Mouse (Mus musculus): Measurements from ENCODE around the gene Mrps27. TPM values are rescaled to one million over a fixed set of nuclear protein-coding genes. Genes with fewer than 3 reads are reported as not detected.

Mrps27 gene
- polyA plus RNA-seq (2015; fragmentation: Nextera tagmentation; extraction: Ambion mirVana): 43.1 and 44.6 TPM in 2 replicates

DNA sequence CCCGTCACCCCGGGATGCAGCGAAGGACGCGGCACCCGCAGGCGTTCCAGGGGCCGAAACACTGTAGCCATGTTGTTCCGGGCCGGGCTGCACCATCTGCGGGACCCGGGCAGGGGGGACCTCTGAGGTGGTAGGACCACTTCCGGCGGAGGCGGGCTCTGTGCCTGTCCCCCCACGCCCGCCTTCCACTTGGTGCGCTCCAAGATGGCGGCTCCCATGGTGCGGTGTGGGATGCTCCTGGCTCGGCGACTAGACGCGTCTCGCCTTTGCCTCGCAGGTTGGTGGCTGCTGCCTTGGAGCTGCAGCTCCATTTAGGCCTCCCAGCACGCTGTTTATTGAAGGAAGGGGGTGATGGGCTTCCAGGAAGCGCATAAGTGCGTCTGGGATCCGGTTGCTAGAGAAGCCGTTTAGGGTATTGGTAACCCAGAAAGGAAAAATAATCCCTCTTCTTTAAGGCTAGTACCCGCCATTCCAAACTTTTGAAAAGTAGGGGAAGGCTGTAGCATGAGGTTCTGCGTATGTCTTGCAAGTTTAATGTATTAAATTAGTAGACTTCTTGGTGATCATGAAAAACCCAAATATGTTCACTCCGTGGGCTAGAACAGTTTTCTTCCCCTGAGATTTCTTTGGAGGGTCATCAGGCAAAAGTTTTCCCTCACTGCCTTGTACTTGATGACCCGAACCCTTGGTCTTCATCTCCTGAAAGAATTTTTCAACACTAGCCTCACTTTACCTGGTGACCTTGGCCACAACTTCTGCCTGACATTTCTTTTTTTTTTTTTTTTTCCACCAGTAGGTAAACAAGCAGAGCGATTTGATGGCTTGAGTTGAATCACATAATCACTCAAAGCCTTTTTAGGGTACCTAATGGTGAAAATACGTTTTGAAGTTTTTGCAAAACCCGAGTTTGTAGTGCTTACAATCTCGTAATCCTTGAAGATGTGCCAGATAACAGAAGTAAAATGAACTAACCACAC, at the start of gene Mrps27, which contains the start of gene Ptcd2:
Mrps27 (plus strand) TSS at position 188 of the 977 bp plus-strand sequence.
Ptcd2 (minus strand) TSS at position 107 of the 977 bp plus-strand sequence.
- H3K9me3 ChIP-seq: no peaks in the 10 kb centered on the region
- H3K4me3 ChIP-seq: peak within 1 kb of the TSS; percentile 66
- H3K27ac ChIP-seq (replicated peaks): peak within 1 kb of the TSS; percentile 88
- no peaks in the 10 kb centered on the region for H3K27me3 ChIP-seq
- peak within 1 kb of the TSS; percentile 78 for H3K9ac ChIP-seq
- H3K4me1 ChIP-seq (replicated peaks): peaks cover 20% of the 10 kb centered on the region
- peaks cover 34% of the 10 kb centered on the region for H3K36me3 ChIP-seq
- 4% methylated on average over 37 of the region's 39 CpGs for WGBS
- peak within 1 kb of the TSS; percentile 69 for H3K4me2 ChIP-seq
- peak; percentile 98 for ATAC-seq (ENCODE audit: low FRiP score, low read depth)

DNA sequence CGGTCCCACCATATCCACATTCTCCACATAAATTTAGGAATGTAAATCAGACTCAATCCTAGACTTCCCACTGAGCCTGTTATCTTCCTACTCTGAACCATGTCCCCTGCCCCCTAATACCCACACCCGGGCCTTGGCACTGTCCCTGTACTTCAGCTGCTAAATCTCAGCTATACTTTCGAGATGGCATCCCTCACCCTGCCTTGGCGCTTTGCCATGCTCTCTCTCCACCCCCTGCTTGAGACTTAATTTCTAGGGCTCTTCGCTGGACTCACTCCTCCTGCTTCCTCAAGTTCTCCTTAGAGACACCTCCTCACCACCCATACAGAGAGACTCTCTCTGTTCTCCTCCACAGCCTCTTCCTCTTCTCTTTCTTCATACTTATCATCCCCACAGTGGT, 44.7 kb upstream of the Mrps27 start:
- Histone ChIP-seq H3K4me2 (no peak overlapping the region), H3K36me3 (no peaks in the 10 kb centered on the region), H3K27ac (replicated peaks) (no peak overlapping the region), H3K9me3 (no peaks in the 10 kb centered on the region), H3K9ac (no peak overlapping the region), H3K4me1 (replicated peaks) (0 out of 2 replicates have a peak, but pooled peaks cover 3% of the 10 kb centered on the region), H3K27me3 (no peaks in the 10 kb centered on the region), H3K4me3 (no peak overlapping the region)
- no peak for ATAC-seq (ENCODE audit: low FRiP score, low read depth)
- WGBS: 86% methylated on average over 5 of the region's 5 CpGs

DNA sequence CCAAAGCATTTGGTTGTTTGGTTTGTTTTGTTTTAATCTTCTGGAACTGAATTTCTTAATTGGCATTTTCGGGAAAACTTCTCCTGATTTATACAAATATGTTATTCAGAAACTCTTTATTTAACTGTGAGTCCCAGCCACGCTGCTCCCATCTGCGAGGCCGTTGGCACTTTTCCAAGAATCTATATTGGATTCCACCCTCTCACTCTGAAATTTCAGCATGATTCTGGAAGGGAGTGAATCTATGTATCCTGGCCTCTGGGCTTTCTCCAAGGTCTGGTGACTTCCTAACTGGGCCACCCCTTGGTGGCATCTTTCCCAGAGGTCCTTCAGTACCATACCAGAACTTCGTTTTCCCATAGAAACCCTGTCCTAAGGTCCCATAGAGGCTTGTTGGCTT, 40.7 kb upstream of the Mrps27 start:
- H3K9ac ChIP-seq: no peak overlapping the region
- H3K27ac ChIP-seq (replicated peaks): no peak overlapping the region
- H3K9me3 ChIP-seq: no peaks in the 10 kb centered on the region
- no peak for ATAC-seq (ENCODE audit: low FRiP score, low read depth)
- no peak overlapping the region for H3K4me2 ChIP-seq
- no peak overlapping the region for H3K4me3 ChIP-seq
- H3K27me3 ChIP-seq: no peaks in the 10 kb centered on the region
- H3K36me3 ChIP-seq: no peaks in the 10 kb centered on the region
- 61% methylated on average over 5 of the region's 5 CpGs for WGBS
- 0 out of 2 replicates have a peak, but pooled peaks cover 3% of the 10 kb centered on the region for H3K4me1 ChIP-seq (replicated peaks)

DNA sequence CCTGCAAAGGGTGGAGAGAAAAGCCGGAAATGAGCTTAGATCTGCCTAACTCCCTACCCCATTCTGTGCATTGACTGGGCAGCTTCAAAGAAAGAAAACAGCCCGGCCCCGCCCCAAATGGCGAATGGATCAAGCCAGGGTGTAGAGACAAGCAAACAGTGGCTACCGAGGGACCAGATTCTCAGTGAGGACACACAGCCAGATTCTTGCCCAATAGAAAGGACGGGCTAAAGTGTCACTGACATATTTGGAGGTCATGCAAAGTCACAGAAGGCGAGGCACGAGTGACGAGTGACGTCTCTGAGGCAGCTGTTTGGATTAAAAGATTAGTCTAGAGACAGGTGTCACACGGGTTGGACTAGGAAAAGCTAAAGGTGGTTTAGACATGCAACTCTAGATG, 40.2 kb upstream of the Mrps27 start:
- H3K4me3 ChIP-seq: no peak overlapping the region
- 75% methylated on average over 11 of the region's 11 CpGs for WGBS
- H3K9ac ChIP-seq: no peak overlapping the region
- ATAC-seq (ENCODE audit: low FRiP score, low read depth): no peak
- no peaks in the 10 kb centered on the region for H3K27me3 ChIP-seq
- H3K36me3 ChIP-seq: no peaks in the 10 kb centered on the region
- H3K4me1 ChIP-seq (replicated peaks): 0 out of 2 replicates have a peak, but pooled peaks cover 3% of the 10 kb centered on the region
- no peak overlapping the region for H3K27ac ChIP-seq (replicated peaks)
- H3K4me2 ChIP-seq: no peak overlapping the region
- no peaks in the 10 kb centered on the region for H3K9me3 ChIP-seq

DNA sequence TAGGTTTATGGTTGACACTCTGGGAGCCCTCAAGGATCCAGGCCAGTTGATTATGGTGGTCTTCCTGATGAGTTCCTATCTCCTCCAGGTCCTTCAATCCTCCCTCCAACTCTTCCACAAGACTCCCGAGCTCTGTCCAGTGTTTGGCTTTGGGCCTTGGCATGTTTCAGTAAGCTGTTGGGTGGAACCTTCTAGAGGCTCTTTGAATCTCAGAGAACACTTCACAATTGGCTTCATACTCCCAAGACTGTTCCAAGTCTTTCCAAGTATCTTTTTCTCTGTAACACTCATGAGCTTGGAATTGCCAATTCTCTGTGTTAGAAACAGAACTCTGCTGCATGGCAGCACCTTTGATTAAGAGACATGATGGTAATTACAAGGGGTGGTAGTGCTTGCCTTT, 39.4 kb upstream of the Mrps27 start:
- 0 out of 2 replicates have a peak, but pooled peaks cover 3% of the 10 kb centered on the region for H3K4me1 ChIP-seq (replicated peaks)
- H3K9me3 ChIP-seq: no peaks in the 10 kb centered on the region
- ATAC-seq (ENCODE audit: low FRiP score, low read depth): no peak
- no peak overlapping the region for H3K4me2 ChIP-seq
- WGBS: 97% methylated on average over 1 of the region's 1 CpGs
- no peaks in the 10 kb centered on the region for H3K27me3 ChIP-seq
- no peak overlapping the region for H3K27ac ChIP-seq (replicated peaks)
- no peaks in the 10 kb centered on the region for H3K36me3 ChIP-seq
- no peak overlapping the region for H3K9ac ChIP-seq
- no peak overlapping the region for H3K4me3 ChIP-seq

DNA sequence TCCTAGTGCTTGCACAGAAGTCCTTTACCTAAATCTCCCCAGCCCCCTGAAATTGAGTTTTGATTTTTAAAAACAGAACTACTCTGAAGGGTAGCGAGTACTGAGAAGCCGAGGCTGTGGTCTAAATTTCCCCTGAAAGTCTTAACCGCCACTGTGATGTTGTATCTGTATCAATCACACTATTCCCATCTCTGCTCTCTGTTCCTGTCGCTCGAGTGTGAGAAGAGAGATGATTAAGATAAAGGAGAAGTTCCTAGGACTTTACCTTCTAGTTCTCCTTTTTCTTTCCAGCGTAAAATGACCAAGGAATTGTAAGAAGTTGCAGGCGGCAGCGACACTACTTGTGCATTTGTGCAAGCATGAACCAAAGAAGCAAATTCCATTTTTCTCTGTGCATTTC, 38.4 kb upstream of the Mrps27 start:
- H3K27me3 ChIP-seq: no peaks in the 10 kb centered on the region
- H3K36me3 ChIP-seq: no peaks in the 10 kb centered on the region
- no peaks in the 10 kb centered on the region for H3K9me3 ChIP-seq
- no peak overlapping the region for H3K27ac ChIP-seq (replicated peaks)
- H3K9ac ChIP-seq: no peak overlapping the region
- 84% methylated on average over 8 of the region's 8 CpGs for WGBS
- no peak for ATAC-seq (ENCODE audit: low FRiP score, low read depth)
- no peak overlapping the region for H3K4me2 ChIP-seq
- 0 out of 2 replicates have a peak, but pooled peaks cover 3% of the 10 kb centered on the region for H3K4me1 ChIP-seq (replicated peaks)
- H3K4me3 ChIP-seq: no peak overlapping the region

DNA sequence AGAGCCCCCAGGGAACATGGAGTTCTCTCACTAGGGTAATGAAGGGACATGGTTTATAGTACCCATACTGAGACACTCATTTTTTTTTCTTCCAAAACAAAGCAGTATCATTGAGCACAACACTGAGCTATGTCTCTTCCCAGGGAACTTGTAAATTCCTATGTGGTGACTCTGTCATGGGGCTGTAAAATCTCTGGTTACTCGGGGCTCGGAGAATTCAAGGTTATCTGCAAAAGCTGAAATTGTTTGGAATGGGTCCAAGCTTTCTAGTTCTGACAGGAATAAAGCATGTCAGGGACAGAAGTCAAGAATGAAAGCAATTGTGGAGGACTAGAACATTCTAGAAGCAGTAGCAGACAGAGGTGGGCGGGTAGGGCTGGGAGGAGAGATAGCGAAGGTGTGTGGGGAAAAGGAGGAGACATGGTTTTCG, 36.6 kb upstream of the Mrps27 start:
- H3K36me3 ChIP-seq: no peaks in the 10 kb centered on the region
- 0 out of 2 replicates have a peak, but pooled peaks cover 3% of the 10 kb centered on the region for H3K4me1 ChIP-seq (replicated peaks)
- ATAC-seq (ENCODE audit: low FRiP score, low read depth): no peak
- no peak overlapping the region for H3K27ac ChIP-seq (replicated peaks)
- WGBS: 86% methylated on average over 5 of the region's 5 CpGs
- H3K4me3 ChIP-seq: no peak overlapping the region
- no peaks in the 10 kb centered on the region for H3K27me3 ChIP-seq
- no peaks in the 10 kb centered on the region for H3K9me3 ChIP-seq
- H3K9ac ChIP-seq: no peak overlapping the region
- H3K4me2 ChIP-seq: no peak overlapping the region

DNA sequence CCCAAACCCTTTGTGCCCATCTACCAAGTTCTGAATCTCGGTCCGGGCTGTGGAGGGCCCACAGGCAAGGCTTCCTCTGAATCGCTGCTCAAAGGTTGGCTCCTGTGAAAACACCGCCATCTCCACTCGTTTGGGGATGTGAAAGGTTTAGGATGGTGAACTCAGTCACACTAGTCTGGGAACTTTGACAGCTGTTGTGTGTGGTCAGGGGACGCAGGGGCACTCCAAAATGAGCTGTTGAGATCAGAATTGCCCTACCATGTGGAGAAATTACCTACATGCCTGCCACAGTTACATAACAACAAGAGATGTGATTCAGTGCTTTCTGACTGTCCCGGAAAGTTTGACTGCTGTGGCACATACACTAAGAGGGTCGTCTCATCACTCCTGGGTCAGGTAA, 36.2 kb upstream of the Mrps27 start:
- H3K4me3 ChIP-seq: no peak overlapping the region
- H3K9me3 ChIP-seq: no peaks in the 10 kb centered on the region
- H3K9ac ChIP-seq: no peak overlapping the region
- no peak overlapping the region for H3K4me2 ChIP-seq
- no peak overlapping the region for H3K27ac ChIP-seq (replicated peaks)
- 0 out of 2 replicates have a peak, but pooled peaks cover 3% of the 10 kb centered on the region for H3K4me1 ChIP-seq (replicated peaks)
- H3K27me3 ChIP-seq: no peaks in the 10 kb centered on the region
- no peak for ATAC-seq (ENCODE audit: low FRiP score, low read depth)
- H3K36me3 ChIP-seq: no peaks in the 10 kb centered on the region
- 91% methylated on average over 8 of the region's 8 CpGs for whole genome bisulfite sequencing

DNA sequence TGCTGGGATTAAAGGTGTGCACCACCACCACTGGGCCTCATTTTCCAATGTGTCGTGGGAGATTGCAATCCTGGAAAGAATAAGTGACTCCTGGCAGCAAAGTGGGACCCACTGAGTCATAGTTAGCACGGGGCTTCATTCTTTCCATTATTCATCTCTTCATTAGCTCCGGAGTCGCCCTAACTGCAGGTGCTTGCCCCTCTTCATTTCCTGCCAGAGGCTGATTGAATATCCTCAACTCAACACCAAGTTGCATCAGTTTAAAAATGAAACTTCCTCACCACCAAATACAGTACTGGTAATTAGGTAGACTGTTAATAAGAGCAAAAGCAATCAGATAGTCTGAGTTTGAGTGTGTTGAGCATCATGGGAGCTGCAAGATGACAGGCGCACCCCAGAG, 30.5 kb upstream of the Mrps27 start:
- H3K4me1 ChIP-seq (replicated peaks): no peaks in the 10 kb centered on the region
- no peak overlapping the region for H3K4me3 ChIP-seq
- no peak overlapping the region for H3K27ac ChIP-seq (replicated peaks)
- H3K36me3 ChIP-seq: peaks cover 2% of the 10 kb centered on the region; the same call in 1 of the 2 replicates
- no peak for ATAC-seq (ENCODE audit: low FRiP score, low read depth)
- 95% methylated on average over 5 of the region's 5 CpGs for WGBS
- no peaks in the 10 kb centered on the region for H3K27me3 ChIP-seq
- no peak overlapping the region for H3K9ac ChIP-seq
- H3K4me2 ChIP-seq: no peak overlapping the region
- H3K9me3 ChIP-seq: no peaks in the 10 kb centered on the region

DNA sequence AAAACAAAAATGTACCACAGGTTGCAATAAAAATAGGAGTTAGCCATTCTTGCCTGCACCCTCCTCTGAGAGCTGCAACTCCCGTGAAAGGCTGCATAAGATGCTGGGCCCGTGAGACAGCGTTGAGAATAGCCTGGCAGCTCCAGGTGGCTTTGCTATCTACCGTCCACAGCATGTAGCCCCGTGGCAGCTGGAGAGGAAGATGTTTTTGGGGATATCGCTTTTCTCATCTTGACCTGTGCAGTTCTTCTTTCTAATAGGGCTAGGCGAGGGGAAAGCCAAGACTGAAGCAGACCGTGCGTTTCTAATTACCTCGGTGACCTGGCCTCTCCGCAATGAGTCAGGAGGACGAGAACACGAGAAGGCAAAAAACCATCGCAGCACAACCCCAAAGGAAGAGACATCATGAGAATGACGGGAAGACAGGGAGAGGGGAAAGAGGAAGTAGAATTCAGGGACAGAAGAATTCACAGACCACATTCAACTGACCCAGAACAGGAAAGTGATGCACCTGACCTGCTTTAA, 29.9 kb upstream of the Mrps27 start:
- Histone ChIP-seq H3K9ac (no peak overlapping the region), H3K27me3 (no peaks in the 10 kb centered on the region), H3K27ac (replicated peaks) (no peak overlapping the region), H3K36me3 (peaks cover 3% of the 10 kb centered on the region), H3K4me1 (replicated peaks) (no peaks in the 10 kb centered on the region), H3K4me3 (no peak overlapping the region), H3K4me2 (no peak overlapping the region), H3K9me3 (no peaks in the 10 kb centered on the region)
- ATAC-seq (ENCODE audit: low FRiP score, low read depth): no peak
- WGBS: 85% methylated on average over 15 of the region's 15 CpGs

DNA sequence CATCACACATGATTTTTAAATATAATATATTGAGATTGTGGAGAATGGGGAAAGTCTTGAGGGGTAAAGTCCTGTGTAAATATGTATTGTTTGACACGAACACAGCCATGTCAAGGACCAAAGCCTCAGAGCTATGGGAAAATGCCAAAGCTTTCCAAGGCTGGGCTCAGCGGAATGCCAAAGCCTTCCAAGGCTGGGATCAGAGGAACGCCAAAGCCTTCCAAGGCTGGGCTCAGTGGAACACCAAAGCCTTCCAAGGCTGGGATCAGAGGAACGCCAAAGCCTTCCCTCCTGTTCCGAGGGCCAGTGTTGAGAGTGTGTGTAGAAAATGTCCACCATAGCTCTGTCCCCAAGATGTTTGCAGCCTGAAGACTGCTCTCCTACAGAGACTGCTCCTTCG, 28.2 kb upstream of the Mrps27 start:
- H3K4me2 ChIP-seq: no peak overlapping the region
- H3K9ac ChIP-seq: no peak overlapping the region
- no peaks in the 10 kb centered on the region for H3K9me3 ChIP-seq
- H3K27ac ChIP-seq (replicated peaks): no peak overlapping the region
- no peaks in the 10 kb centered on the region for H3K4me1 ChIP-seq (replicated peaks)
- H3K36me3 ChIP-seq: peaks cover 11% of the 10 kb centered on the region
- ATAC-seq (ENCODE audit: low FRiP score, low read depth): no peak
- no peaks in the 10 kb centered on the region for H3K27me3 ChIP-seq
- H3K4me3 ChIP-seq: no peak overlapping the region
- 90% methylated on average over 6 of the region's 6 CpGs for WGBS

DNA sequence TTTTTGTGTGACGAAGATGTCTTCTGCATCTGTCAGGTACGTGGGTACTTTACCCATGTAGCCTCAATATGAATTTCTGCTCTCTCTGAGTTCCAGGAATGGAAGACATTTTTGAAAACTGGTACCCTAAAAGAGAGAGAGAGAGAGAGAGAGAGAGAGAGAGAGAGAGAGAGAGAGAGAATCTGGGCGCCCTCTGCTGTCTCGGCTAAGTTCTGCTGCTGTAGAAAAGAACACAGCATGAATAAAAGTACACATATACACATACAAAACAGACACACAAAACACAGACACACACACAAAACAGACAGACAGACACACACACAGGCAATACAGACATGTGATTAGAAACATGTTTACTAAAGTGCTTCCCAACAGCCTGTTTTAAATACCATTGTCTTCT, 27.5 kb upstream of the Mrps27 start:
- no peak for ATAC-seq (ENCODE audit: low FRiP score, low read depth)
- no peaks in the 10 kb centered on the region for H3K9me3 ChIP-seq
- H3K36me3 ChIP-seq: peaks cover 13% of the 10 kb centered on the region
- H3K27me3 ChIP-seq: no peaks in the 10 kb centered on the region
- H3K9ac ChIP-seq: no peak overlapping the region
- no peak overlapping the region for H3K4me2 ChIP-seq
- no peaks in the 10 kb centered on the region for H3K4me1 ChIP-seq (replicated peaks)
- WGBS: 60% methylated on average over 4 of the region's 4 CpGs
- H3K27ac ChIP-seq (replicated peaks): no peak overlapping the region
- no peak overlapping the region for H3K4me3 ChIP-seq

Data from hindbrain, embryonic 15.5 days (tissue).